Mouse (Mus musculus) megakaryocyte, embryonic 14.5 days (primary cell): ENCODE results near the gene Trio. TPM values are rescaled to one million over a fixed set of nuclear protein-coding genes. Genes with fewer than 3 reads are reported as not detected.

ENCODE experiments used
- H3K27me3 ChIP-seq: replicated peaks from 2 replicates; pipeline ENCODE3; 2012; ENCODE audit warnings: inconsistent platforms
- H3K36me3 ChIP-seq: replicated peaks from 2 replicates; pipeline ENCODE3; 2012; ENCODE audit warnings: low read length, inconsistent platforms, mixed read lengths
- H3K4me1 ChIP-seq: 2 replicates; pipeline ENCODE4 v1.6.1; 2012; ENCODE audit warnings: inconsistent platforms
- H3K4me3 ChIP-seq: replicated peaks from 2 replicates; pipeline ENCODE3; 2012; ENCODE audit warnings: moderate library complexity, mild to moderate bottlenecking, inconsistent platforms
- H3K9me3 ChIP-seq: 2 replicates; pipeline ENCODE4 v1.6.1; 2012; ENCODE audit warnings: inconsistent platforms
- FLI1 ChIP-seq: IDR thresholded peaks from 2 replicates; pipeline ENCODE4 v1.6.1; 2012; ENCODE audit warnings: low read length, inconsistent platforms, mixed read lengths
- GATA1 ChIP-seq: IDR thresholded peaks from 3 replicates; pipeline ENCODE4 v1.6.1; 2012; ENCODE audit warnings: mixed read lengths, low read length, inconsistent platforms, borderline replicate concordance
- polyA plus RNA-seq: library from polyadenylated mRNA; stranded (reverse); fragments of >175 nt; gene quantifications from 2 replicates; pipeline ENCODE4 v1.2.3, GENCODE M21; 2012; ENCODE audit warnings: low replicate concordance; ENCODE audit not compliant: insufficient read depth

Gene Trio
- polyA plus RNA-seq, 1 experiment = 5.8 TPM

DNA sequence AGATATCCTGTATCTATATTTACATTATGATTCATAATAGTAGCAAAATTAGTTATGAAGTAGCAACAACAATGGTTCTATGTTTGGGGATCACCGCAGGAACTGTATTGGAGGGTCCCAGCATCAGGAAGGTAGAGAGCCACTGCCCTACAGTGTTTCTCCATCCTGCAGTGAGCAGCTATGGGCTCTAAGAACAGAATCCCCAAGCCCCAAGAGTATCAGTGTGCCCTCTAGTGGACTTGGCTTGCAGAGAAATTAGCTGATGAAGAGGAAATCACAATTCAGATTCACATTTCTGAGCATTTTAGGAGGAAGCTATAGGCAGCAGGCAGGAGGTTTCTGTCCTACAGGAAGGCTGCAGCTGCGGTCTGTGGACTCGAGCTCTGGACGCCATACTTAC, 202.1 kb downstream of the Trio start:
- TF ChIP-seq GATA1 = no peak
- TF ChIP-seq FLI1 = no peak
- Histone ChIP-seq H3K27me3 (peaks cover 2% of the 10 kb centered on the region), H3K36me3 (peaks cover 83% of the 10 kb centered on the region), H3K4me3 (no peak overlapping the region), H3K9me3 (no peaks in the 10 kb centered on the region), H3K4me1 (peaks cover 28% of the 10 kb centered on the region)

DNA sequence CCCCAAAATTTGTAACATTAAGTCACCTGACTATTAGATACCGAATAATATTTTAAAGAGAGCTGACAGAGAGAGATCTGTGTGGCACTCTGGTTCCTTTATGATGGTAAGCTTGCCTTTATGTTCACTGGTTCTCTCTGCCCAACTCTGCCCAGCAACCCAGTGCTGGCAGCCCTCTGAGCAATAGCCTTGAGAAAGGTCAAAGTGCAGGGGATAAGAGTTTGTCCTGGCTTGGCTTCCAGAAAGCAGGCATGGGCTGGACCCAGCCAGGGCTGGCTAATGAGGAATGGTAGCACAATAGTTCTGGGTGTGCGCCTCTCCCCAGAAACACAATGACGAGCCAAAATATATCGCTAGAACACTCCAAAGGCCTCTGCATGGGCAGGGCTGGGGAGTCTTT, 203.2 kb downstream of the Trio start:
- Histone ChIP-seq H3K4me1 (peaks cover 22% of the 10 kb centered on the region), H3K9me3 (no peaks in the 10 kb centered on the region)

DNA sequence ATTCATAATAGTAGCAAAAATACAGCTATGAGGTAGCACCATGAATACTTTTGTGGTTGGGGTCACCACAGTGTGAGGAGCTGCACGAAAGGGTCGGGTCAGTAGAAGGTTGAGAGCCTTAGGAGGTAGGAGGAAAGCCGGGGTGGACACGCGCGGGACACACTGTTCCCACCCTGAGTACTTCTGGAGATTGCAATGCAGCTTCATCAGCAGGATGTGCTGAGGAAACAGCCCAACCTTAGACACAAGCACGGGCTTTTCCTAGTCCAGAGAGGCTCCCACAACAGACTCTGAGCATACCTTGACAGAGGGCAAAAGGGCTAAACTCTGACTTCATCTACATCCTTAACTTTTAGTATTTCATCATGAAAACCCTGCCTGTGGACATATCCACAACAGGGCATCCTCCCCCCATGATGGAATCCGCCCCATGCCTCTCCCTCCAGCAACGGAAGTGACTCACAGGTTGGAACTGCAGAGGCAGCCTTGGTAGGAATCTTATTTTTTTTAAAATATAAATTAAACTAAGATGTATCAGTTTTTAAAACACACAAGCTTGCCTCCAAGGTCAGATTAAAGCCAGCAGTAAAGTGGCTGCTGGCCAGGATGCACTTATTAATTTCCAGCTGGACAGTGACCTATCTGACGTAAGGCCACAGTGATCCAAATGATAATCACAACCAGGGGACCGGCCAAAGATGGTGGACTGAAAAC, 203.8 kb downstream of the Trio start:
- TF ChIP-seq FLI1 (no peak), GATA1 (no peak)
- Histone ChIP-seq H3K4me1 (peaks cover 16% of the 10 kb centered on the region), H3K4me3 (no peak overlapping the region), H3K36me3 (peaks cover 87% of the 10 kb centered on the region), H3K9me3 (no peaks in the 10 kb centered on the region), H3K27me3 (peaks cover 2% of the 10 kb centered on the region)

More for the DNA sequence above, 203.2 kb downstream of the Trio start:
- TF ChIP-seq FLI1 (no peak), GATA1 (no peak)
- peaks cover 2% of the 10 kb centered on the region for H3K27me3 ChIP-seq
- H3K4me3 ChIP-seq = no peak overlapping the region
- peaks cover 87% of the 10 kb centered on the region for H3K36me3 ChIP-seq

DNA sequence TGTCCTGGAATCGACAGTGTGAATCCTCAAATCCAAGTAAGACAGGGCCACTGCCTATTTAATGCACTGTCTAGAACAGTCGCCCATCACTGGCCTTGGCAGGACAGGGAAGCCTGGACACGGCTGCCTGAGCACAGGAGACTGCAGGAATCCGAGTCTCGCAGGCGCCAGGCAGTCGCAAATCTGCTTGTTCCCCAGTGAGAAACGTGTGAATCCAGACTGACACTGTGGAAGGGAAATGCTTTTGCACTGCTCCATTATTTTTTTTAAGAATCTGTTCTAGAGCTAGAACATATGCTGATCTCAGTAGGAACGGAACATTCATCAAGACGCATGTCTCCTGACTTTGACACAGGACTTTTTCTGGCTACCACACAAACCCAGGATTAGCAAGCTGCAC, 208.6 kb downstream of the Trio start:
- TF ChIP-seq GATA1 (no peak), FLI1 (no peak)
- Histone ChIP-seq H3K27me3 (no peaks in the 10 kb centered on the region), H3K36me3 (peaks cover 92% of the 10 kb centered on the region), H3K9me3 (no peaks in the 10 kb centered on the region), H3K4me3 (no peak overlapping the region), H3K4me1 (no peaks in the 10 kb centered on the region)

DNA sequence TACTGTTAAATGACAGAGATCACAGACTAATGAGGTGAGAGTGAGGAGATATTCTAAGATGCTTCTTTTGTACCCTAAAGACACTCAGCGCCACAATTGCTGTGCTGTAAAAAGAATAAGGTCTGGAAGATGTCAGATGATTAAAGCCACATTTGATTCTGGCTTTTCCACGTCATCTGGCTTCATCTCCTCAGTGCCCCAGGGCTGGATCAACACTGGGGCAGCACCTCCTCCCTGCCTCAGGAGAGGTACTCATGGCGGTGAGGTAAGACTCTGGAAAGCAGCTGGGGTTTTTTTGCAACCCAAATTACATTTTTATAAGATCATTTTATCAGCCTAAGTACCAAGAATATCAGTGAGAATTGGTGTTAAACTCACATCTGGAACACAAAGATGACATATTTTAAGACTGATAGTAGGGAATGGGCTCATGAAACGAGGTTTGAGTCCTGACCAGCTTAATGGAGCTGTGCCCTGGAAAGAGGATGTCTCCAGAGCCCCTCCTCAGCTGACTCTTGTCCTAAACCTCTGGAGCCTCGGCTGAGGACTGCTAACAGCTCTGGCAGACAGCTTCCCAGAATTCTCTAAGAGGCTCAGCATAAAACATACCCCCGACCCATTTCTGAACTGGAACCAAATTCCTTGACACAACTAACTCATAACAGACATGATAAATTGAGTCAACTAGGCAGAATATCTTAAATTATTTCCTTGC, 210.8 kb downstream of the Trio start:
- Histone ChIP-seq H3K9me3 (no peaks in the 10 kb centered on the region), H3K36me3 (peaks cover 85% of the 10 kb centered on the region), H3K4me1 (peaks cover 5% of the 10 kb centered on the region; the same call in 1 of the 2 replicates), H3K27me3 (no peaks in the 10 kb centered on the region), H3K4me3 (no peak overlapping the region)
- TF ChIP-seq GATA1 (no peak), FLI1 (no peak)

DNA sequence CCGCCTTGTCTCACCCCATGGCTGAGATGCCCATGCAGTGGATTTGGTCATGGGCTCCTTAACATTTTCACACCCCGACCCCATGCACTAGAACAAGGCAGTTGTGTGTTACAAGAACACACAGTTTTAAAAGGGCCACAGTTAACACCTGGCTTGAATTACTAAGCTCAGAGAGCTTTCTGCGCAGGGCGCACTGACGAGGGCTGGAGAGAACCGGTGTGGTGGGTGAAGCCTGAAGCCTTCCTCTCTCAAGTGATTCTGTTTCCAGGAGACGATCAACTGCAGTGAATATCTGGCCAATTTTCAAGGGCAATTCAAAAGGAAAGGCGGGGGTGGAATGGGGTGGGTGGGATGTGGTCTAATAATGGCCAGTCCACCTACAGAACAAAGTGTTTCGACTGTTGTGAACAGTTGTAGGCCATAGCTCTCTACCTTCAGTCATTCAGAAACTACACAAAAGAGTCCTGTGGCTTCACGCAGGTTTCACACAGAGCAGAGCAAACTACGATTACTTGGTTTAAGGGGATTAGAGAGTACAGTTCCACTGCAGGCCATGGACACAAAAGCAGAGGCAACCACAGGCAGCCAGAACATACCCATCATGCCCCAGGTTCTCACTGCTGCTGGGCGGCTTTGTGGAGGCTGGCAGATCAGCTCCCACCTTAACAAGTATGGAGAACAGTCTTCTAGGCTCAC, 214.7 kb downstream of the Trio start:
- Histone ChIP-seq H3K9me3 (no peaks in the 10 kb centered on the region), H3K27me3 (peaks cover 2% of the 10 kb centered on the region), H3K4me1 (peaks cover 22% of the 10 kb centered on the region), H3K4me3 (no peak overlapping the region), H3K36me3 (peaks cover 59% of the 10 kb centered on the region)
- TF ChIP-seq GATA1 (no peak), FLI1 (no peak)

DNA sequence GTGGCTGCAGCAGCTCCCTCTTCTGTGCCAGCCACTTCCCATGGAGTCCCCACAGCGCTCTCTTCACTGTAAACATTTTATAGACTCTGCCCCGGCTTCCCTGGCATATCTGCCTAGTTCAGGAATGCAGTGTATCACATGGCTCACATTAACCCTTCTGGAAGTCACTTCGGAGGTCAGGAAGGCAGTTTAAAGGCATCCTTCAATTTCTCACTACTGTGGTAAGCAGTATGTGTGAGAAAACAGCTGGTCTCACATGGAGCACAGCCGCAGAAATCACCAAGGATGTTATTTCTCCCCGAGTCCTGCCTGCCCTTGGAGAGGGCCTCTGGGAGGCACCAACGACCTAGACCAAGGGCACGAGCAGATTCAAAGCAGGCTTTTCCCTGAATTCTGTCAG, 215.4 kb downstream of the Trio start:
- TF ChIP-seq FLI1 = no peak
- no peak for TF ChIP-seq GATA1
- Histone ChIP-seq H3K4me1 (peaks cover 22% of the 10 kb centered on the region), H3K36me3 (peaks cover 59% of the 10 kb centered on the region), H3K9me3 (no peaks in the 10 kb centered on the region), H3K4me3 (no peak overlapping the region), H3K27me3 (peaks cover 2% of the 10 kb centered on the region)

DNA sequence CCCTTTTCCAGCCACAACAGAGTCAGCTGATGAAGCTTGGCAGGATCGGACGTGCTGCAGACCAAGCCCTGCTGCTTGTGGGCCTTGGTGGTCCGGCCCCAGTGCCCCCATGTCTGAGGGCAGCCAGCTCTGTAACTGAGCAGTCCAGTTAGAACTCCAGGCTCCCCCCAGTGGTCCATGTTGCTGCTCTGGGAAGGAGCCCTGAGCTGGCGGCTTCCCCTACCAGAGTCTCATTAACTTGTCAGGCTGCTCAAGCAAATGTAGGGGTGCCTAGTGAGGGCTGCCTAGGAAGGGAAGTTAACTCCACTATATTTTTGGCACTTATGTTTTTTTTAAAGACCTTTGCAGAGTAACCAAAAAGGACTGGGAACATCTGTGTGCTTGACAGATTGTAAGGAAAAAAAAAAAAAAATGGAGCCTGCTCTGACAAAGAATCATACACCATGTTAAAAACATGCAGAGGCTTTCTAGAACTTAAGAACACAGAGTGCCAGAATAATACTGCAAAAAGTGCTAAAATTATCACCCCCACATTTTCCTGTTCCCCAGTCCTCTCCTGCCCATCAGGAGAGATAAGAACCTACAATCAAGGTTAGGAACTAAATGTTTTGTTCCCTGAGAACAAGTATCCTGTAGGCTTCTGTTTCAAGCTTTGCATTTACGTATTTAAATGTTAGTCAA, 216.9 kb downstream of the Trio start:
- H3K36me3 ChIP-seq = peaks cover 60% of the 10 kb centered on the region
- peaks cover 2% of the 10 kb centered on the region for H3K27me3 ChIP-seq
- TF ChIP-seq FLI1 (no peak), GATA1 (no peak)
- H3K9me3 ChIP-seq = no peaks in the 10 kb centered on the region
- no peak overlapping the region for H3K4me3 ChIP-seq
- H3K4me1 ChIP-seq = peaks cover 22% of the 10 kb centered on the region

DNA sequence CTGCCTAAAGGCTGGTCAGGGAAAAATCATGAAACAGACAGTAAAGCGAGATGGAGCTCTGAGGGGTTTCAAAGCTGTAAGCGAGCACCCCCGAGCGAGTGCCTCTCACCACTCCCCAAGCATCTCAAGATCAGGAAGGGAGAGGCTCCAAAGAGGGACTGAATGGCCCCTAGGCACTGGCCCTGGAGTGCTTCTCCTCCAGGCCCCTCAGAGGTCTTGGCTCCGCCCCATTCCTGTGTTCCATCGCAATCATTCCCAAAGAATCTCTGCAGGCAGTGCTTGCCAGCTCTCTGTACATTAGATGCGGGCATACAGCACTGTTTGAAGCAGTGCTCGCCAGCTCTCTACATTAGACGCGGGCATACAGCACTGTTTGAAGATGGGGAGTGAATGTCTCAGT, 219.4 kb downstream of the Trio start:
- TF ChIP-seq GATA1 (no peak), FLI1 (no peak)
- Histone ChIP-seq H3K4me3 (no peak overlapping the region), H3K9me3 (no peaks in the 10 kb centered on the region), H3K36me3 (peaks cover 67% of the 10 kb centered on the region), H3K27me3 (peaks cover 2% of the 10 kb centered on the region), H3K4me1 (peaks cover 22% of the 10 kb centered on the region)

DNA sequence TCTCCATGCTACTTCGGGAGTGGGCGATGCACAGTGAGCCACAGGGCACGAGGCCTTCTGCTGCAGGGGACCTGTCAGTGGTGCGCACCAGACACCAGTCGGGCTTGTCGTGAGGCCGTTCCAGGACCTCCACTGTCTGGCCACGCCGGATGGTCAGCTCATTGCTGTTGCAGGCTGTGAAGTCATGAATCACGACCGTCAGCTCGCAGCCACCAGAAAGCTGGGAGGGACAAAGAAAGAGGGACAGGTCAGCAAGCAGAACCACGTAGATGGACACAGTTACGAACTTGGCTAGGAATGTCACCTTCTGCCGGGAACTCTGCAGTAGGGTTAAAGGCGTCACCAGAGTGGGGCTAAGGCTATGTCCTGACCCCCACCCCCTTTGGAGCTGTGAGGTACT, 220.0 kb downstream of the Trio start:
- peaks cover 2% of the 10 kb centered on the region for H3K27me3 ChIP-seq
- no peaks in the 10 kb centered on the region for H3K9me3 ChIP-seq
- TF ChIP-seq FLI1 (no peak), GATA1 (no peak)
- peaks cover 67% of the 10 kb centered on the region for H3K36me3 ChIP-seq
- H3K4me3 ChIP-seq = no peak overlapping the region
- H3K4me1 ChIP-seq = peaks cover 22% of the 10 kb centered on the region
